Mouse (Mus musculus) gastrocnemius, adult 8-10 months (tissue): ENCODE measurements around the gene Mier2. TPM values are rescaled to one million over a fixed set of nuclear protein-coding genes. Genes with fewer than 3 reads are reported as not detected.

ENCODE experiments used
- DNase-seq, 2 experiments: peaks; one replicate each; pipeline ENCODE4 v3.0.0; 2022; ENCODE audit warnings: low spot score in 2 of 2
- total RNA-seq, 4 experiments: library from RNA; stranded (reverse); gene quantifications; 2 replicates each; pipeline ENCODE4 v1.2.4; 2022

Gene Mier2
- total RNA-seq = 10 to 100 TPM; 20.1 to 23.4 (median 21.2) TPM

DNA sequence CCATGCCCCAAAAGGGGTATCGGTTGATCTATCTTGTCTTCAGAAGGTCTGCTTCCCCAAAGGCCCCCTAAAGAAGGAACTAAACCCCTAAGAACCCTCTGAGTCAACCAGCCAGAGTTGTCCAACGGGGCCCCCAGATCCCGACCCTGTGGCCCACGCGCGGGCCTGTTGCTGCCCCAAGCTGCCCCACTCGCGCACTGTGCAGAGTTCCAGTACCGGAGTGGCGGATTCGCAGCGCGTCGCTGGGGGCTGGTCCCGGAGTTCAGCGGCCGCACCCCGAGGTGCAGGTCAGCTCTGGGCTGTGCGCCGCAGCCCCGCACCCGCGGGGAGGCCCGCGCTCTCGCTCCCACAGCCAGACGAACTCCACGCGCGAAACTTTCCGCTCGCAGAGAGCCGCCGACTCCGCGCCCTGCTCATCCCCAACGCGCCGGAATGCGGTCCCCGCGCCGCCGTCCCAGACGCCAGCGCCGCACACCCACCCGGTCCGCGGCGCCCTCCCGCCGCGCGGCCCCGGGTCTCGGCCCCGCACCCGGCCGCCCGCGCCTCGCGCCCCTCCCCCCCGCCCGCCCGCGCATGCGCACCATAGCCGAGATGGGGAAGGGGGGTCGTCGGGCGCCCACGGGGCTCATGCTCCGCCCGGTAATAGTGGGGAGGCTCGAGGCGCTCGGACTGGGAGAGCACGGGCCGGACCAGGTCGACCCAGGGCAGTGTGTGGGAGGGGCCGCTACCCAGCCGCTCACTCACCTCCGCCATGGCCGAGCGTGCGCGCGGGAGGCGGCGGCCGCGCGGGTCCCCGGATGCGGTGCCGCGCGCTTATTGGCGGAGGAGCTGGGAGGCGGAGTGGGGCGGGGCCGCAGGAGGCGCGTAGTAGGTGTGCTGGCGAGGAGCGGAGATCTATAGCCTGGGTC is at the start of gene Mier2:
Mier2 (minus strand) TSS at position 870 of the 908 bp plus-strand sequence.
- DNase-seq = peak; percentile 45 to 58

DNA sequence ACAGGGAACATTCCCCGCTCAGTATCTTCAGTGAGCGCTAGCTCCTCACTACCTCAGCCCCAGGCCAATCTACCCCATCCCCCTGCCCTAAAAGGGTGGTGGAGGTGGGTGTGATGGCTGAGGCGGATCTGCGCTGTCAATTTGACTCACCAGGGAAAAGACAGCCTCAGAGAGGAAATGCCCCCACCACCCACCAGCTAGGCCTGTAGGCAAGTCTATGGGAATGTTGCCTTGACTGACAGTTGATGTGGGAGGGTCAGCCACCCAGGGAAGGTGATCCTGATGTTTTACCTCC is 42.9 kb upstream of the Mier2 start:
- DNase-seq = no peak

DNA sequence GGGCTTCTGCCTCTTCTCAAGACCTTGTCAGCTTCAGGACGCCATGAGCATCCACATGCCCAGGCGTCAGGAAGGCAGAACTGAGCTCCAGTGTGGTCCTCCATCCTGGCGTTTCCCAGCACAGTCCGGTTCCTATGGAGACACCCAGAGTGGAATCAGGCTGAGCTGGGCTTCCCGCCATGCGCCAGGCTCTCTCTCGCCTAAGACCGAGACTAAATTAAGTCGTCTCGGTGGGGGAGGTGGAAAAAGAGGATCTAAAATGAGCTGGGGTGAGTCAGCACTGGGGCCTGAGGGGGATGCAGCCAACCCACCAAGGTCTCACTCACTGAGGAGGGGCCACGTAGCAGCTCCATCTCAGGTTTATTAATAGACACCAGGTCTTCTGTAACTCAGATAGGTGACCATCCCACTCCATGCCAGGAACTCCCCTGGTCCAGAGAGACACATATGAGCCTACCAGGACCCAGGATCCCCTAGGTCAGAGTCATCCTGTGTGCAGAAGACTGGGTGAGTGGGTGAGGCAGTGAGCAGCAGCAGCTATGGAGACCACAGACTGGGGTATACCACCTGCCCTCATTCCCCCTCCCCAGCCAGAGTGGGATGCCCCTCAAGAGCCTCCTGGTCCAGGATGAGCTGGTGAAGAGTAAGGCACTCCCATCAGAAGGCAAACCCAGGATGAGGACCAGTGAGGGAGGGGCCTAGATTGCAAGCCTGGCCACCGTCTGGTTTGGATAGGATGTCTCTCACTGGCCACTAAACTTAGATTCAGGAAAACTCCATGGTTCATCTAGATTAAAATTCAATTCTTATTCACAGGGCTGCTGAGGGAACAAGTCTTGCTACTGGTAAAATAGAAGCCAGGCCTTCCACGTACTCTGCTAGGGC is 42.3 kb upstream of the Mier2 start:
- no peak for DNase-seq

DNA sequence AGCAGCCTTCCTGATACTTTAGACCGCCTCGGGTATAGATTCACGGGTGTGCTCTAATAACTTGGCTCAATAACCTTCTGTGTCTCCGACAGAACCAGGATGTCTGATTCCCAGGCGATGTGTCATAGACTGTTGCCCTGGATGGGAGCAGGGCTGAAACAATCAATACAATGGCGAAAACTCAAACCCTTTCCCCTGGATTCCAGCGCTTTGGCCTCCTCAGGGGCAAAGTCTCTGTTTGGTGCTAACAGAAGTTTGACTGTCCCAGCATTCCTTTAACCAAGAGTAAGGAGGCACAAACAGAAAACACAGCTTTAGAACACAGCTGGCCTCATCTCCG is 40.6 kb upstream of the Mier2 start:
- no peak for DNase-seq

DNA sequence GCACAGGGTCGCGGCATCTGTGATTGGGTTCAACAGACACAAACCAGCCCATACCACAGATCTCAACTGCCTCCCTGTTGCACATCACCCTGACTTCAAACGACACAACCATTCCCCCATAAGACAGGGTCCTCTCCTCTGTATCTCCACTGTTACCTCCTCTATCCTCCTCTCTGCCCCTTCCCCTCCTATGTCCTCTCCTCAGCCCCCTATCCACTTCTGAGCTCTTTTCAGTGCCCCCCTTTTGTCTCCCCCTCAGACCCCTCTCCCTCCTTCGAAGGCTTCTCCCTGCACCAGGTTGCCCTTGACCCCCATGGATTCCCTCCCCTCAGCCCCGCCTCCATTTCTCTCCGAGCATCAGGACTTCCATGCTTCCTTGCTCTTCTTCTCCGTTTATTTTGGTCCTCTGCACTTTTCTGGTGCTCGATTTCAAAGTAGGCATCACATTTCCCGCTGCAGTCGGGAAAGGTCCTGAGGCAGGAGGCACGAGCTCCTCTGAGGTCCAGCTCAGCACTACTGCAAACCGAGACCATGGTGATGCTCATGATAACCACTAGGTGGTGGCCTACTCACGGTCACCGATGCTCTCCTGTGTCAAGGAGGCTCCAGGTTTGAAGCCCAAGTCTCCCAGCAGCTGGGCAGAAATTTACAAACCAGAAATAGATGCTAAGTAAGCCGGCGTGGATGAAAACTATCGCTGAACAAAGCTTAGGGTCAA is 40.0 kb upstream of the Mier2 start:
- peak in 1 of 2 experiments; percentile 29 for DNase-seq

DNA sequence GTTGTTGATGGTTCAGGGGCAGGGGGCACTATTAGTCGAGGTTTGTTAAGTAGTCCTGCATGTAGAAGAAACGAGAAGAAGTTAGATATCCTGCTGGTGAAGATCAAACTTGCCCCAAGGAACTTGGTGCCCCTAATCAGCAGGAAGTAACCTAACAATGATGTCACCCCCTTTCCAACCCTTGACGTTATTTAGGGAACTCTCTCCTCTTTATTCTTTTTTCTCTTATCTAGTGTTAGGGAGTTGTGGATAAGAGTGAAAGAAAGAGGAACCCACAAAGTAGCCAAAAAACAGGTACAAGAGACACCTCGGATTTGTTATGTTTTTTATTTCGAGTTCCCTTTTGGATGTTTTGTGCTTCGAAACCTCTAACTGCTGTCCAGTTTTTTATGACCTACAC is 39.1 kb upstream of the Mier2 start:
- no peak for DNase-seq

DNA sequence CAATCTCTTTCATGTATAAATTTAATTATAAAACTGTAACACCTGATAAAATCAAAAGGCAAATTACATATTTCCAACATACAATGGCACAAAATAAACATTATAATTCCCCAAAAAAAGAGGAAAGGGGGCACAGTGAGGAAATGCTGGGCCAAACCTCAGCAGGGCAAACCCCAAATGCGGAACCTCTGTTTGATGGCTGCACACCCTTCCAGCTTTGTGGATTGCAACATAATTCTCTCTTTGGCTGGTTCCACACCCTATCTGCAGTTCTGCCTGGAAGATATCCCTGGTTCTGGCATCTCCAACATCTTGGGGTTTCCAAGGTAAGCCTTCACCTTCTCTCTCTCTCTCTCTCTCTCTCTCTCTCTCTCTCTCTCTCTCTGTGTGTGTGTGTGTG is 35.7 kb upstream of the Mier2 start:
- DNase-seq = no peak

DNA sequence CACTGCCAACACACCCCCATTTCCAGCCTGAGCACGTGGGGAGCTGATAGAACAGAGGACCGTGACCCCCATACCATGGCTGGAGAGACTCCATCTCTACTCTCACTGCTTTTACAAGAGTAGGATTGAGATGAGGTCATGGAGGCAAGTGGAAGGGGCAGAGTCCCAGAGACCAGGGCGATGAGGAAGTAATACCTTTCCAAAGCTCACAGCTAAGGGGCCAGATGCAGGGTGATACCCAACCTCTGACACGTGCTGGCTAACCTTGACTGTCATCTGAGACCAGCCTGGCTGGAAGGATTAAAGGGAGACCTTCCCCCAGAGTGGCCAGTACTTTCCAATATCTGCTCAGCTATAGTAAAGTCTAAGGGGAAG is 32.7 kb upstream of the Mier2 start:
- no peak for DNase-seq

DNA sequence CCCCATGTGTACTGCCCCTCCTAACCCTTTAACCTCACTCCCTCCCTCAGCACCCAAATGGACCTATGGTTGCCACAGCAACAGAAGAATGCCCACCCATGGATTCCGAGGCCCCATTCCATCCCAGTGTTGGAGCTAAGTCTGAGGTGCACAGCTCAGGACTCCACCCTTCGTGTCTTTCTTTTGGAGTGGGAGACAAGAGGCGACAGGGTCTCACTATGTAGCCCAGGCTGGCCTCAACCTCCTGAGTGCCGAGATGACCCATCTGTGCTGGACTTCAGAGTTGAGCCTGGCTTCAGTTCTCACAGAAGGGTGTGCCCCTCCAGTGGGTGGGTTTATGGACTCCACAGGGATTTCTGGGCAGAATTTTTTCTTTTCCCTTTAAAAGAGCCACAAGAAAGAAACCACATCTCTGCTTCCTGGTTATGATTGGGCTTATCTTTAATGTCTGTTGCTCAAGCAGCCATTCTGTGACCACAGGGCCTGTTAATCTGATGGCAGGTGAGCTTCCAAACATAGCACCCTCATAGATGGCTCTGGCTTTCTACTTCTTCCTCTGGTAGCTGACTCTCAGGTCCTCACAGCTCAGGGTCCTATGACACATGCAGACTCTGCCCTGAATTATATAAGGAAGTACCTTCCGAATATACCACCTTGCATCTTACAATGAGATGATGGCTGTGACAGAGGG is 32.2 kb upstream of the Mier2 start, which contains the start of gene Theg:
Theg (minus strand) TSS at position 271 of the 691 bp plus-strand sequence.
- DNase-seq = no peak

DNA sequence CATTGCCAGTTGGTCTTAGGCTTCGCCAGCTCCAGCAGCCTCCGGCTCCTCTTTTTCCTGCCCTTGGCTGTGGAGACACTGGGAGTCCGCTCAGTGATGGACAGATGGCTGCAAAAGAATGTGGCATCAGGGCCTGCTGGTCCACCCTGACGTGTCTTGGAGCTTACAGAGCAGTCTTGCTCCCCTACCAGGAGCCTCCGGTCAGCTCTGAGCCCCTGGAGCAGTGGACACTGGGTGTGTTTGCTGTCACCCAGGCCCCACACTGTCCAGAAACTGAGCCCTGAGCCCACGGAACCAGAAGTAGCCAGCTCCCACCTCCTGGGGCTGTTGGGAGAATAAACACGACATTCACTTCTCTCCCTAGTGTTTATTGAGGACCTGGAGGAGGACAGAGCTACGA is 31.2 kb upstream of the Mier2 start:
- no peak for DNase-seq

DNA sequence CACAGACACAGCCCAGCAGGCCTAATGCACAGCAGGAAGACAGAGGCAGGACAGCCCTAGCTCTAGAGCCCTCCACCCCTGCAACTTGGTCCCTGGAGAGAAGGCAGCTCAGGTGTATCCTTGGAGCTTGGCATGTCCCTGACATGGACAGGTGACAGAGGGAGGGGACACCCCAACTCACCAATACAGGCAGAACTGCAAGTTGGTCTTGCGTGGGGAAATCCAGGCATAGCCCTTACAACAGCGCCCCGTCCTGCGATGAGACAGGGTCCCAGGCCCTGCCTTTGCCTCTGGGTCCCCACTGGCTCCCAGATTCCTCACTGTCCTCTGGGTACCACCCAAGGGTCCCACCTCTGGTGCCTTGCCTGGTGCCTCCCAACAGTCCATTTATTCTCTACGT is 30.7 kb upstream of the Mier2 start:
- DNase-seq = no peak

DNA sequence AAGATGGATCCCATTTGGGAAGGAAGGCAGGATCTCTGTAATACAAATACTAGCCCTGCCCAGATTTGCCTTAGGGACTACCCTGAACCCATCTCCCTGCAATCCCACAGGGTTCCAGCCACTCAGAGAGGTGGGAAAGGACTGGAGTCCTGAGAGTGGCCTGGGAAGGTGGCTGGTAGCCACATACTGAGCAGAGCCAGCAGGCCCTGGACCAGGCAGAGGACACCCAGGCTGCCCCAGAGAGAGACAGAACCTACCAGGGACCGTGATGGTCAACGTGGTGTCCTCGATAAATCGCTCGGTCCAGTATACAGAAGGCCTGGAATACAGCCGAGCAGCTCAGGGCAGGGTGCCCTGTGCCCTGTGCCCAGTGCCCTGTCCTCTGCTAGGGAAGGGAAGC is 30.1 kb upstream of the Mier2 start:
- no peak for DNase-seq

DNA sequence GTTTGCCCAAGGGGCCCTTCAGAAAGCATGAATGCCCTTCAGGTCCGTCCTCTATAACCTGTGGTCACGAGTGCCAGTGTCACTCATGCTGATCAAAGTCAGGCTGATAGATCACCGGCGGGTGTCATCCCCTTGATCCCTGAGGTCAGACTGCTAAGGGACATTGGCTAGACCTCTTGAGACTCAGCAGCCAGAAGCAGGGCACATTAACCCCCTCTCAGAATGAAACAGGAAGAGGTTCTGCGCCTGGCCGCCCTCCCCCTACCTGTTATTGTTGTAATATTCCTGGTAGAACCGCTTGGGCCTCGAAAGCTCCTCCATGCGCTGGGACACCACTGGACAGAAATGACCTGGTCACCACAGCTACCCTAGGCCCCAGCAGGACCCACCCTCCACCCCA is 29.4 kb upstream of the Mier2 start:
- no peak for DNase-seq

DNA sequence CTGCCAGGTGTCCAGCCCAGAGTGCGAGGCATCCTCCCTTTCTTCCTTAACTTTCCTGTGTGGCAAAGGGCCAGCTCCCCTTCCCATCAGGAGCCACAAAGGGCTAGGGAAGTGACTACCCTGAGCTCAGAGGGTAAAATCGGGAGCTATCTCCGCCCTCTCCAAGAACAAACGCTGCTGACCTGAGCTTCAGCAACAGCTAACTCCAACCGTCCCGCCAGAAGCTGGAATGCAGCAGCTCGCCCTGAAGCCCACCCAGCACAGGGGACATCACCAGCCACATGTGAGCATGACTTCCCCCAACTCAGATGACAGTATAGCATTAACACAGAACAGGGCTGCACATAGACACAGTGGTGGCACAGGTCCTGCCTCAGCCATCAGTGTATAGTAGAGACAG is 29.0 kb upstream of the Mier2 start:
- no peak for DNase-seq

DNA sequence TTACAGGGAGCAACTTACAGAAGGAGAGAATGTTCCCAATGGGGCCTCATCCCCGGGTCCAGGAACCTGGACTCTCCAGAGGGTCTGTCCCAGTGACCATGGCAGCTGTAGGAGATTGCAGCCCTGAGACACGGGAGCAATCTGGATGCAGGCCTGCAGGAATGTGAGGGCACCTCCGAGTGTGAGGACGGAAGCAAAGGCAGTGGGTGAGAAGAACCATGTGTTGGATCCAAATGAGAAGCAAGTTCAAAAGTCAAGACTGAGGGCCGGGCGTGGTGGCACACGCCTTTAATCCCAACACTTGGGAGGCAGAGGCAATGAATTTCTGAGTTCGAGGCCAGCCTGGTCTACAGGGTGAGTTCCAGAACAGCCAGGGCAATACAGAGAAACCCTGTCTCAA is 26.5 kb upstream of the Mier2 start:
- no peak for DNase-seq

DNA sequence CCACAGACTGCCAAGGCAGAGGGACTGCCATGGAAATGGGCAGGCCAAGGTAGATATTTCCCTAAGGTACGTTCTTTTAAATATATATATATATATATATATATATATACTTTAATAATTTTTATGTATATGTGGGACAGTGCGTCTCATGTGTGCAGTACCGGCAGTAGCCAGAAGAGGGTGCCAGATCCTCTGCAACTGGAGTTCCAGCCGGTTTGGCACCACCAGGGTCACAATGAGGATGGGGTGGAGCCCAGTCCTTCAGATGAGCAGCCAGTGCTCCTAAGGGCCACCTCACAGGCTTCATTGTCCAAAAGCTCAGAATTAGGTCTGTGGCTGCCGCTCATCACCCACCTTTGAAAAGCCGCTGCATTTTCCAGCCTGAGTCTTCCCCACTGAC is 25.8 kb upstream of the Mier2 start:
- no peak for DNase-seq

DNA sequence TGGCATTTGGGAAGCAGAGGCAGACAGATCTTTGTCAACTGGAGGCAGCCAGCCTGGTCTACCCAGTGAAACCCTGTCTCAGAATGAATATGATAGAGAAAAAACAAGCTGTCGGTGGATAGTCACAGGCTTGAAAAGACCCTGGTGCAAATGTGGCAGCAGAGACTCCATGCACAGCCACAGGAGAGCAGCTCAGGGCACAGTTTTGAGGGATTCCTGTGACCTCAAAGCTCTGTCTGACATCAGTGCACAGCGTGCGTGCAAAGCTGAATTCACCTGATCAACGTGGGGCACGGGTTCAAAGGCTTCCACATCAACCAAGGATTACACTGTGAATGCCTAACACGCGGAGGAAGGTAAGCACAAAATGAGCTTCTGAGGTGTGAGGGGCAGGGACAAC is 25.4 kb upstream of the Mier2 start:
- no peak for DNase-seq

DNA sequence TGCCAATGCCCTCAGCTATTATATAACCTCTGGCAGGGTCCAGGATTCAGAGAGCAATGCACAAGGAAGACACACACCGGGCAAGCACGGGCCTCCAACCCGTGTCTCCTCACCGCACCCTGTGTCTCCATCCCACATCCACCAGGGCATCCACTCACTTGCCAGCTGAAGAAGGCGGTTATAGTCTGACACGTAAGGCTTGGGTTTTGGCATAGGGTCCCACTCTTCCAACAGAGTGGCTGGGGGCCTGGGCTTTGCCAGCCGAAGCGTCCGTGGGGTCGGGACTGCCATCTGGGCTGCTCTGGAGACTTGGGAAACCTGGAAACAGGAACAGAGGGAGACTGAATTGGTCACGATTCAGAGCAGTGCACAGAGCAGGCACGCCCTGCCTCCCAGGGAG is 24.8 kb upstream of the Mier2 start:
- no peak for DNase-seq

DNA sequence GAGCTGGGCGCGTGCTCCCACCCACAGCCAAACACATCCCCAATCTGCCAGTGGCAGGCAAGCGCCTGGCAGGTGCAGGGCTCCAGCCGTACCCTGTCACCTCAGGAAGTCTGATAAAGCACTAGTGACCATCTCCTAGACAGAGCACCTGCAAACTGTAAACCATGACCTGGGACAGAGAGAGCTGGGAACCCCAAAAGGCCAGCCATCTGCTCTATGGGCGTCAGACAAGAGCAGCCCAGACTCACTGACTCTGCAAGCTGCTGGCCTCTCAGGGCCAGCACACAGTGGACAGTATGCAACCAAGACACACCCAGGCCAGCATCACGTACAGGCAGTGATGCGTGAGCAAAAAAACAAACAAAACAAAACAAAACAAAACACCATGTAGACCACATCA is 23.9 kb upstream of the Mier2 start:
- DNase-seq = no peak

DNA sequence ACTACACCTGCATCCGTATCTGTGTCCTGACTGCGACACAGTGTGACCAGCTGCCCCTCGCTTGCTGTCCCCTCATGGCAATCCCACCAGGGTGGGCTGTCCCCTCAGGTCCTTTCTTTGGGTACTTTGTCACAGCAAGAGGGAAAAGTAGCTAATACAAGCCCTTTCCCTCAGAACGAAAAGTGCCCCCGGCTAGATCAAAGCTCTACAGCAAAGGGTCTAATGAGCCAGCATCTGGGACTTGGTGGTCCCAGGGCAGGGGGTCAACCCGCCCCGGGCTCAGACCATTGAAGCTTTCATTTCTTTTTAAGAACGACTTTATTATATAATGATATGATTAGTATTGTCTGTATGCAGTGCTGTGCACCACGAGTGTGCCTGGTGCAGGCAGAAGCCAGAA is 23.3 kb upstream of the Mier2 start:
- no peak for DNase-seq

DNA sequence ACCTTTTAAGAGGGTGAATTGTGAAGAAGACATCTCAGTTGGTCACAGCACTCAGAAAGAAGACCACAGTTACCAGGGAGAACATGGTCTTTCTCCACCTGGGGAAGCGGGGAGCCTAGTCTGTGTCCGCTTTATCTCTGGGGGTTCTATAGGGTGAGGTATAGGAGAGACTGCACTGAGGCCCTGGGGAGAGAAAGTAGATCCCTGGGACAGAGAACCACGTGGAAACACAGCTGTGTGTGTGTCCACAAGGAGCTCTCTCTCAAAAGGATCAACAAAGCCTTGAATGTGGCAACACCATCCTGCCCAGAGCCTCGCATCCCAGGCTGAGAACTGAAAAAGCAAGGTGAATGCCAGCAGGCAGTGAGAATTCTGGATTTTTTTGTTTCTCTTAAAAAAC is 22.4 kb upstream of the Mier2 start:
- DNase-seq = no peak

DNA sequence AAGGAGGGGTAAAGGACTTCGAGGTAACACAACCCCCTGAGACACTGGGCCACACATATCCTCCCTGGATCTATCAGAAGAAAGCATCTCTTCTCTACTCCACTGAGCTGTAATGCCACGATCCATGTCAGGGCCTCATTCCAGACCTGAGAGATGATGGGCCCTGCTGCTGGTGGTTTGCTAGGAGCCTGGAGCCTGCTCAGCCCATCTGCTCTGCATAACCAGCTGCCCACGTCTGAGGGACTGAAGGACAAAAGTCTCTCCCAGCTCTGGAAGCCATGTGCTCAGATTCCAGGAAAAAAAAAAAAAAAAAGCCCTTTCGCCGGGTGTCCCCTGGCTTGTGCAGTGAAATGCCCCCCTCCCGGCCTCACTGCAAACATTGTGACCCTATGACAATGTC is 20.8 kb upstream of the Mier2 start:
- no peak for DNase-seq
